Mouse (Mus musculus) neural tube, embryonic 13.5 days (tissue): ENCODE measurements around the gene Kcnk13. TPM values are rescaled to one million over a fixed set of nuclear protein-coding genes. Genes with fewer than 3 reads are reported as not detected.

Source experiments
- ATAC-seq: fragments of 200-750 bp; cut with Nextera tagmentation; 2 replicates; pipeline ENCODE4 v1.8.0; 2017; ENCODE audit warnings: low read depth, mild to moderate bottlenecking, moderate TSS enrichment, moderate library complexity
- H3K27ac ChIP-seq: fragments of 300-500 bp; sonication (generic); replicated peaks from 2 replicates; pipeline ENCODE4 v1.5.1; 2015; ENCODE audit warnings: moderate library complexity, mild to moderate bottlenecking, inconsistent platforms
- H3K27me3 ChIP-seq: fragments of 300-500 bp; sonication (generic); 2 replicates; pipeline ENCODE4 v1.6.1; 2015; ENCODE audit warnings: mild to moderate bottlenecking, inconsistent platforms
- H3K36me3 ChIP-seq: fragments of 300-500 bp; sonication (generic); 2 replicates; pipeline ENCODE4 v1.6.1; 2015; ENCODE audit warnings: mild to moderate bottlenecking, inconsistent platforms
- H3K4me1 ChIP-seq: fragments of 300-500 bp; sonication (generic); replicated peaks from 2 replicates; pipeline ENCODE4 v1.6.1; 2015; ENCODE audit warnings: inconsistent platforms
- H3K4me2 ChIP-seq: fragments of 300-500 bp; sonication (generic); 2 replicates; pipeline ENCODE4 v1.6.1; 2015; ENCODE audit warnings: inconsistent platforms, mild to moderate bottlenecking, moderate library complexity
- H3K4me3 ChIP-seq: fragments of 300-500 bp; sonication (generic); 2 replicates; pipeline ENCODE4 v1.5.1; 2015; ENCODE audit warnings: mild to moderate bottlenecking, inconsistent platforms
- H3K9ac ChIP-seq: fragments of 300-500 bp; sonication (generic); 2 replicates; pipeline ENCODE4 v1.6.1; 2015; ENCODE audit warnings: moderate library complexity, mild to moderate bottlenecking, inconsistent platforms
- H3K9me3 ChIP-seq: fragments of 300-500 bp; sonication (generic); 2 replicates; pipeline ENCODE4 v1.6.1; 2016; ENCODE audit warnings: inconsistent platforms
- WGBS: fragments of 180-500 bp; shearing (Covaris S2); methylation state at CpG from one replicate; pipeline ENCODE4 v1.1.7; 2015; 5-methylcytosine and 5-hydroxymethylcytosine counted together
- polyA plus RNA-seq: library from polyadenylated mRNA; unstranded; fragments of >200 nt; fragmentation: Nextera tagmentation; extraction: Ambion mirVana; gene quantifications from 2 replicates; pipeline ENCODE4 v1.2.1, GENCODE M21; 2015

Gene Kcnk13
- polyA plus RNA-seq, 1 experiment from 2014 or later, result 0.42 TPM

DNA sequence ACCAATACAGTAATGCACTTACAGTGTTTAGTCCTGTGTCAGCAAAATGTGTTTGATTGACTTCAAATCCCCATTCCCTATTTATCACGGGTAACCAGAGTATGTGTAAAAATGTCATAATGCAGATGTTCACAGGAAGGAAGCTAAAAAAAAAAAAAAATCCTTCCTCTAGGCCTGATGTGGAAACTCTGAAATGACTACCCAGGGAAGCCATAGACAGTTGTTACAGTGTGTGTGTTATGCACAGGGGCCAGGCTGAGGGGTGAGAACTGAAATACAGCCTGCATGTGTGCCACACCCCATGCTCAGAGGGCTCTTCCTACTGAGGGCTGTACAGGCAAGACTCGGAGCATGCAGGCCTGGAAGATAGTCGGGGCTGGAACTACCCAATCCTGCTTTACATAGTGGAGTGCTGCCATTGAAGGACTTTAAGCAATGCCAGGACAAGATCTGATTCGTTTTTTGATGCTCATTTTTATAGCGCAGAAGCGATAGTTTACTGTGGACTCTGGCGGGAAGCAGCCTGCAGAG is 62.5 kb downstream of the Kcnk13 start:
- no peak for ATAC-seq
- Histone ChIP-seq H3K9me3 (no peaks in the 10 kb centered on the region), H3K27ac (no peak overlapping the region), H3K4me1 (peaks cover 4% of the 10 kb centered on the region; the same call in 1 of the 2 replicates), H3K36me3 (no peaks in the 10 kb centered on the region), H3K4me2 (no peak overlapping the region), H3K4me3 (no peak overlapping the region), H3K9ac (no peak overlapping the region), H3K27me3 (no peaks in the 10 kb centered on the region)
- 87% methylated on average over 7 of the region's 7 CpGs for WGBS

DNA sequence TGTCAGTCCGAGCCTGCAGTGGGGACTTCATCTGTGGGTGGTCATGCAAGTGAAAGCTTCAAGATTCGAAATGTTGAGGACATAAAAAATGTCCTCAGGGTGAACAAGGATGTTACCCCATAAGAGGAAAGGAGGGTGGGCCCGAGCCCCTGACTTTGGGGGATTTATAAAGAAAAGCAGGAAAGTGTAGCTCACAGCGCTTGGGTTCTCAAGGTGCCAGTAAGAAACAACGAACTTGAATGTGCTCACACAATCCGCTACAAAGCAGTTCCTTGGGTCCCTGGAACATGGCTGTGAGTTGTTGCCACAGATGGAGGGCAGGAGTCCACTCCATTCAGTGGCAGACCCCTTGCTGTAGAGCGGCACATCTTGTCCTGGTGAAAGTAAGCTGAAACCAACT is 63.0 kb downstream of the Kcnk13 start:
- Histone ChIP-seq H3K4me2 (no peak overlapping the region), H3K9ac (no peak overlapping the region), H3K27ac (no peak overlapping the region), H3K4me1 (peaks cover 4% of the 10 kb centered on the region; the same call in 1 of the 2 replicates), H3K4me3 (no peak overlapping the region), H3K27me3 (no peaks in the 10 kb centered on the region), H3K36me3 (no peaks in the 10 kb centered on the region), H3K9me3 (no peaks in the 10 kb centered on the region)
- WGBS, result 82% methylated on average over 7 of the region's 7 CpGs
- ATAC-seq, result no peak

DNA sequence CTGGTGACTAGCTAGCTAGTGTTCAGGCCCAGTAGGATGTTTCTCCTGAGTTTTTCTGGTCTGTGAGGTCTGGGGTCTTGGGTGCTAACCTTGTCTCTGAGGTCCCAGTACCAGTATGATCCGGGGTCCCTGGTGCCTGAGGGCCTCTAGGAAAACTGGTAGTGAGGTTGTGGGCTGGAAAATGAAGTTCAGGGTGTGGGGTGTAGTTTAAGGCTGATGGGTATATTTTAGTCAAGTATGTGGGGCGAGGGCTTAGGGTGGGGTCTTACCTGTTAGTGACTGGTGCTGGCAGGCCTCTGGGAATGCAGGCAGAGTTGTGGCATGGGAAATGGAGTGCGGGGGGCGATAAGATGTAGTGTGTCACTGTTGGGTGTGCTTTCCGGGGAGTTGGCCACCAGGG is 67.4 kb downstream of the Kcnk13 start:
- 89% methylated on average over 5 of the region's 5 CpGs for WGBS
- Histone ChIP-seq H3K27me3 (no peaks in the 10 kb centered on the region), H3K36me3 (no peaks in the 10 kb centered on the region), H3K9ac (no peak overlapping the region), H3K4me2 (no peak overlapping the region), H3K9me3 (no peaks in the 10 kb centered on the region), H3K4me1 (no peaks in the 10 kb centered on the region), H3K4me3 (no peak overlapping the region), H3K27ac (no peak overlapping the region)
- no peak for ATAC-seq

DNA sequence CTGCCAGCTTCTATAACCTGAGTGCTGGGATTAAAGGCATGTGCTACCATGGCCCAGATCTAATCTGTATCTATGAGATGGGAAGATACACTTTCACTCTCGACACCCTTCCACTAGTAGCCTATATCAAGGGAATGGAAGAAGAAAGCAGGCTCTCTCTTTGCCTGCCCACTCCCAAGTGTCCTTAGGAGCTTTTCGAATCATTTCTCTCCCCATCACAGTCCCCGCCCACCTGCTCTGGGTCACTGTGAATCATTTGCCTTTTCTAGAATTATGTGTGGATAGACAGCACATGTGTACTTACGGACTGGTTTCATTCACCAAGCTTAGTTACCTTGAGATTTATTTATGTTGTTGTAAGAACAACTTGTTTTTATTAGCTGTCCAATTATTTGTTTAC is 68.2 kb downstream of the Kcnk13 start:
- 86% methylated on average over 4 of the region's 4 CpGs for WGBS
- ATAC-seq, result no peak
- H3K4me3 ChIP-seq, result no peak overlapping the region

DNA sequence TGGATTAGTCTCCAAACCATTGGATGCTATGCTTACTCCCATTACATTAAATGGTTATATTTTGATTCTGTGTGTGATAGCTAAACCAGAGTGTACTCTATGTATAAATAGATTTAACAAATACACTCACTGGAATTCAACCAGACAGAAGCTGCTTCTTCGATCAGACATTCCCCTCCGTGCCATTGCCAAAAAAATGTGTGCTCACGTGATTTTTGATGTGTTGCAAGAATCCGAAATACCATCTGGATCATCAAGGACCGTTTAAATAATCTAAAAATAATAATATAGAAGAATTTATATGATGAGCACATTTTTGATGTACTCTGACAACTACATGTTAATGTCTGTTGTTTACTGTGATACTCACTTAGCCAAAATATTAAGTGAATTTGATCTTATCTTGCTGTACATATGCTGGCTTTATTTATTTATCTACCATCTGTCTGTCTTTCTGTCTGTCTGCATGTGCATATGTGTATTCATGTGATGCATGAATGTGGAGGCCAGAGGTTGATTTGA is 74.5 kb downstream of the Kcnk13 start:
- no peak overlapping the region for H3K4me2 ChIP-seq
- no peak overlapping the region for H3K4me3 ChIP-seq
- no peaks in the 10 kb centered on the region for H3K4me1 ChIP-seq
- H3K9me3 ChIP-seq, result no peaks in the 10 kb centered on the region
- no peaks in the 10 kb centered on the region for H3K27me3 ChIP-seq
- no peaks in the 10 kb centered on the region for H3K36me3 ChIP-seq
- ATAC-seq, result no peak
- WGBS, result 92% methylated on average over 5 of the region's 5 CpGs
- no peak overlapping the region for H3K9ac ChIP-seq
- H3K27ac ChIP-seq, result no peak overlapping the region

More for the DNA sequence above, 68.2 kb downstream of the Kcnk13 start:
- Histone ChIP-seq H3K9ac (no peak overlapping the region), H3K36me3 (no peaks in the 10 kb centered on the region), H3K27ac (no peak overlapping the region), H3K4me2 (no peak overlapping the region), H3K9me3 (no peaks in the 10 kb centered on the region), H3K27me3 (no peaks in the 10 kb centered on the region), H3K4me1 (no peaks in the 10 kb centered on the region)

- Histone ChIP-seq H3K4me1 (no peaks in the 10 kb centered on the region), H3K27me3 (no peaks in the 10 kb centered on the region), H3K27ac (no peak overlapping the region), H3K9me3 (no peaks in the 10 kb centered on the region), H3K4me2 (no peak overlapping the region), H3K36me3 (no peaks in the 10 kb centered on the region), H3K4me3 (no peak overlapping the region), H3K9ac (no peak overlapping the region)
- 80% methylated on average over 8 of the region's 8 CpGs for WGBS
- no peak for ATAC-seq
These were observed 77.8 kb downstream of the Kcnk13 start for GRCm38 (mm10) chr12:100042116-100042515.

GRCm38 (mm10) chr12:100044704-100045103 is 80.4 kb downstream of the Kcnk13 start:
- Histone ChIP-seq H3K4me3 (no peak overlapping the region), H3K4me2 (no peak overlapping the region), H3K27me3 (no peaks in the 10 kb centered on the region), H3K9ac (no peak overlapping the region), H3K4me1 (no peaks in the 10 kb centered on the region), H3K36me3 (no peaks in the 10 kb centered on the region), H3K9me3 (no peaks in the 10 kb centered on the region), H3K27ac (no peak overlapping the region)
- 61% methylated on average over 4 of the region's 4 CpGs for WGBS
- ATAC-seq, result no peak

- ATAC-seq, result no peak
- Histone ChIP-seq H3K36me3 (no peaks in the 10 kb centered on the region), H3K4me2 (no peak overlapping the region), H3K27me3 (no peaks in the 10 kb centered on the region), H3K9me3 (no peaks in the 10 kb centered on the region), H3K4me1 (no peaks in the 10 kb centered on the region), H3K9ac (no peak overlapping the region), H3K4me3 (no peak overlapping the region), H3K27ac (no peak overlapping the region)
- 63% methylated on average over 7 of the region's 7 CpGs for WGBS
These were observed 86.3 kb downstream of the Kcnk13 start for GRCm38 (mm10) chr12:100050552-100050951.

- Histone ChIP-seq H3K36me3 (no peaks in the 10 kb centered on the region), H3K9me3 (no peaks in the 10 kb centered on the region), H3K4me3 (no peak overlapping the region), H3K4me1 (no peaks in the 10 kb centered on the region), H3K27me3 (no peaks in the 10 kb centered on the region), H3K27ac (no peak overlapping the region), H3K4me2 (no peak overlapping the region), H3K9ac (no peak overlapping the region)
- no peak for ATAC-seq
- 80% methylated on average over 5 of the region's 5 CpGs for WGBS
These were observed 89.3 kb downstream of the Kcnk13 start for GRCm38 (mm10) chr12:100053617-100054016.

DNA sequence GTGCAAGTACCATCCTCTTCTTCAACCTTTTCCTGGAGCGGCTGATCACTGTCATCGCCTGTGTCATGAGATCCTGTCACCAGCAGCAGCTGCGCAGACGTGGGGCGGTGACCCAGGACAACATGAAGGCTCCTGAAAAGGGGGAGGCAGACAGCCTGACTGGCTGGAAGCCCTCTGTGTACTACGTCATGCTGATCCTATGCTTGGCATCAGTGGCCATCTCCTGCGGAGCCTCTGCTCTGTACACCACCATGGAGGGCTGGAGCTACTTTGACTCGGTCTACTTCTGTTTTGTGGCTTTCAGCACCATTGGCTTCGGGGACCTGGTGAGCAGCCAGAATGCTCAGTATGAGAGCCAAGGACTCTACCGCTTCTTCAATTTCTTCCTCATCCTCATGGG is 96.8 kb downstream of the Kcnk13 start:
- H3K4me2 ChIP-seq, result no peak overlapping the region
- ATAC-seq, result no peak
- no peak overlapping the region for H3K9ac ChIP-seq
- no peaks in the 10 kb centered on the region for H3K36me3 ChIP-seq
- H3K4me1 ChIP-seq, result no peaks in the 10 kb centered on the region
- 89% methylated on average over 10 of the region's 10 CpGs for WGBS
- no peak overlapping the region for H3K4me3 ChIP-seq
- H3K9me3 ChIP-seq, result no peaks in the 10 kb centered on the region
- no peak overlapping the region for H3K27ac ChIP-seq
- H3K27me3 ChIP-seq, result no peaks in the 10 kb centered on the region

- Histone ChIP-seq H3K36me3 (no peaks in the 10 kb centered on the region), H3K9ac (no peak overlapping the region), H3K4me3 (no peak overlapping the region), H3K9me3 (no peaks in the 10 kb centered on the region), H3K4me2 (no peak overlapping the region), H3K27me3 (no peaks in the 10 kb centered on the region), H3K4me1 (no peaks in the 10 kb centered on the region), H3K27ac (no peak overlapping the region)
- ATAC-seq, result no peak
These were observed 97.5 kb downstream of the Kcnk13 start for GRCm38 (mm10) chr12:100061826-100062225.

DNA sequence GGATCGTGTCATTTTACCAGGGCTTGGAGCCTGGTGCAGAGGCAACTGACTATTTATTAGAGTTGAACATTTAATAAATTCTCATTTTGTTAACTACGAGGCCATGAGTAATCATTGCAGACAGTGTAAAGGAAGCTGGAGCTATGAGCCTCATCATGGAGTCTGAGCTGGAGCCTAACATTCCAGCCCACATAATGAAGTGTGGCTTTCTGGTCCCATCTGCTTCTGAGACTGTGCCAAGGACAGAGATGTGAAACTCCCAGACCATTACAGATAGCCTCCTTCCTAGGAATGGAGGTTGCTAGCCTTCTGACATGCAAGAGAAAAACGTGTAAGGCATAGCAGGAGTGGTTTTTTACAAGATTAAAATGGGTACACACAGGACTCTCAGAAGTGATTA is 98.3 kb downstream of the Kcnk13 start:
- no peaks in the 10 kb centered on the region for H3K9me3 ChIP-seq
- no peak overlapping the region for H3K27ac ChIP-seq
- no peak overlapping the region for H3K9ac ChIP-seq
- no peak overlapping the region for H3K4me2 ChIP-seq
- no peak for ATAC-seq
- no peaks in the 10 kb centered on the region for H3K27me3 ChIP-seq
- no peaks in the 10 kb centered on the region for H3K36me3 ChIP-seq
- WGBS, result 74% methylated on average over 3 of the region's 3 CpGs
- H3K4me1 ChIP-seq, result no peaks in the 10 kb centered on the region
- no peak overlapping the region for H3K4me3 ChIP-seq

GRCm38 (mm10) chr12:100065109-100065508 is 100.8 kb downstream of the Kcnk13 start:
- H3K9ac ChIP-seq, result no peak overlapping the region
- WGBS, result 76% methylated on average over 3 of the region's 3 CpGs
- no peak overlapping the region for H3K4me2 ChIP-seq
- no peaks in the 10 kb centered on the region for H3K9me3 ChIP-seq
- no peak overlapping the region for H3K27ac ChIP-seq
- no peaks in the 10 kb centered on the region for H3K4me1 ChIP-seq
- H3K27me3 ChIP-seq, result no peaks in the 10 kb centered on the region
- H3K4me3 ChIP-seq, result no peak overlapping the region
- H3K36me3 ChIP-seq, result no peaks in the 10 kb centered on the region
- ATAC-seq, result no peak
